Mouse (Mus musculus): ENCODE measurements around the gene Gabra4. TPM values are rescaled to one million over a fixed set of nuclear protein-coding genes. Genes with fewer than 3 reads are reported as not detected.
"Not testable (repeated sequence)": the region's sequence is repeated elsewhere in the genome, so short reads cannot be mapped to it uniquely, and the experiment has no call there.

Gabra4 gene
- total RNA-seq (2021) = 10 to 100 TPM; 83.1 to 84.8 TPM

GRCm38 (mm10) chr5:71658115-71658497 is at the start of gene Gabra4:
Gene Gabra4, minus strand, starts transcription at chr5:71658308.
- DNase-seq = no peak

DNA sequence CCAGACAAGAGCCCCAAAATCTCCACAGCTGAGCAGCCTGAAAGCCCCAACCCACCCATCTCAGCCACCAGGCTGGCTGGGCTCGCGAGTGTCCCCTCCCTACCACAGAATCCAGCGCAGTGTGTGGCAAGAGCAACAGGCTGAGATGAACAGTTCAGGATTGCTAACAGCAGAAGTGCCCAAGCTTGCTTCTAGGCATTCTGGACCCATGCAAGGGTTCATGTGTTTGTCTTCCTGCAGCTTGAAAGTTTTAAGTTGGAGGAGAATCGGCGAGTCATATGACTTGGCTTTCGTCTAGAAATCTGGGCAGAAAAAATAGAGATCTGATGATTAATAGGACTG is 43.1 kb upstream of the Gabra4 start:
- no peak for DNase-seq

DNA sequence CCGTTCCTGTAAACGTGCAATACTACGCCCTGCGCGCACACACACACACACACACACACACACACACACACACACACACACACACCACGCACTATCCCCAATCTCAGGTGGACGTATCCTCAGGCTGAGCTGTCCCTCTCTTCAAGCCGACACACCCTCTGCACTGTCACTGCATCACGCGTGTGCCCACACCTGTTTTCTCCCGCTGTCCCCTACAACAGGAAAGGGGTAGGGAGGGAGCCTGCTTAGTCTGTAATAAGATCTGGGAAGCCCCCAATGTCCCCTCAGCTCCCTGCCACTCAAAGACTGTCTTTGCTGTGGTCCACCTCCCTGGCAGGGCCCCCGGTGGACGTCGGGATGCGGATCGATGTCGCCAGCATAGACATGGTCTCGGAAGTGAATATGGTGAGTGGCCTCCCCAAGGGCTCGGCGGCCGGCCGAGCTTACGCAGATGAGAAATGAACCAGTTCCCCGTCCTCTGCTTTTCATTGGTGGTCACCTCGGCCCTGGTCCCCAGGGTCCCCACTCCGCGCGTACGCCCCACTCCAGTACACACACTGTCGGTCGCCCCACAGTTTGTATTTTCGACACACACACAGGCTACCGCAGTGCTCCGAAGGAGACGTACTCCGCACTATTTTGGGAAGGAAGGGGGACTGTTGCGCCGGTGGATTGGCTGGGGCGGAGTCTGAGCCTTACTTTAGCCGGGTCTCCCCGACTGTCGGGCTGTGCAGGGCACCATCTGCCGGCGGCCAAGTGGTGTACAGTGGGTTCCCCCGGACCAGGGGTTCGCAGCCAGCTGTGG is 42.6 kb upstream of the Gabra4 start:
- DNase-seq = peak; percentile 72 to 77

- DNase-seq = peak; percentile 74 to 76
These were observed 41.8 kb upstream of the Gabra4 start for GRCm38 (mm10) chr5:71699696-71700467.

DNA sequence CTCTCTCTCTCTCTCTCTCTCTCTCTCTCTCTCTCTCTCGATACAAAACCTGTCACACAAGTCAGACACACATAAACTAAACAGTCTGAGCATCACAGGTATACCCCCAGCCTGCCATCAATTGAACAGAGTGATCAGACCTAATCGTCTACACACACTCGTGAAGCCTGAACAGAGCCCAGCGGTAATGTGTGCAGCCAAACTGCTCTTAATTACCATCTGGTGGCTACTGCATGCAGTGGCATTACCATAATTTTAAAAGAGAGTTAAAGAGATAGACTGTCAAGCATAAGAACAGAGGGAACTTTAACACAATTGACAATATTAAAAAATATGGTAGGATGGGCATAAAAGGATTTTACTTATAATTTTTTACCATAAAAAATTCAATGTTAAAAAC is 7.5 kb upstream of the Gabra4 start:
- peak in 1 of 2 experiments; percentile 19 for DNase-seq

DNA sequence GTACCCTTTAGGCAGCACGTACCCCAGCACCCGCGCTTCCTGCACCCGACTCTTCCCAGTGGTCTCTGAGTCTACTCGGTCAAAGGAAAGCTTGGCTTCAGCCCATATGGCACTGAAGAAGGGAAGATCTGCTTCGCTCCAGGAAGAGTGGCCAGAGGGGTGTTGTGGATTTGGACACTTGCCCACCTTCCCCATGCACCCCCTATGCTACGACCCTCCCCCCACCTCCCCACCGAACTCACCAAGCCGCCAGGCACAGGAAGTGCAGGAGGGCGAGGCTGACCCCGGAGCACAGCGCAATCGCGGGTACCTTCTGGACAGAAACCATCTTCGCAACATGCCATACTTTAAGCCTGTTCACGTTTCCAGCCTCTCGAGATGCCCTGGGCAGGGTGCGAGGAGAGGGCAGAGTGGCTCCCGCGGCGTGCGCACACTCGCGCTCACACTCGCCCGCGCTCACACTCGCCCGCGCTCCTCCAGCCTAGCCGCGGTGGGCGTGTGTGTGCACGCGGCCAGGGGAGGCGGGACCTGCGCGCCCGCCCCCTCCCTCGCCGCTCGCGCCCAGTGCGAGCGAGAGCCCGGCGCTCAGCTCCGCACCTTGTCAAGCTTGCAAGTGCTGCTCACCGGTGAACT is 510 bp downstream of the Gabra4 start, which contains the start of gene Gabrb1:
Gene Gabrb1 (plus strand): TSS at position 632 of the 633 bp plus-strand sequence.
- DNase-seq = peak; percentile 58

DNA sequence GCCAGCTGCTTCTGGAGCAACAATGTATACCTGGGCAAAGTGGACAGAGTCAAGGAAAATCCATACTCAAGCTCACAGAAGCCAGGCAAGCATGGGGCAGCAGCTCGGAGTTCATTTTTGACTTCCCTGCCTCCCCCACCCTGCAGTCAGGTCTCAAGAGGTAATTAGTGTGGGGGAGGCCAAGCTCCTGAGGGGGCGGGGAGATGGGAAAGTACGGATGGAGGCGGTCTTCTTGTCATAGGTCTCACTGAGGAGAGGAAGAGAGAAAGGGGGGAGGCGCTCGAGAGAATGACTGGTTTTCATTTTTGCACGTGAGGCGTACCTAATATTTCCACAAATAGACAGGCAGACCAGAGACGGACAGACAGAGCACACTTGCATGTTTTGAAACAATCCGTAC is 1.3 kb downstream of the Gabra4 start:
- peak; percentile 29 to 38 for DNase-seq

DNA sequence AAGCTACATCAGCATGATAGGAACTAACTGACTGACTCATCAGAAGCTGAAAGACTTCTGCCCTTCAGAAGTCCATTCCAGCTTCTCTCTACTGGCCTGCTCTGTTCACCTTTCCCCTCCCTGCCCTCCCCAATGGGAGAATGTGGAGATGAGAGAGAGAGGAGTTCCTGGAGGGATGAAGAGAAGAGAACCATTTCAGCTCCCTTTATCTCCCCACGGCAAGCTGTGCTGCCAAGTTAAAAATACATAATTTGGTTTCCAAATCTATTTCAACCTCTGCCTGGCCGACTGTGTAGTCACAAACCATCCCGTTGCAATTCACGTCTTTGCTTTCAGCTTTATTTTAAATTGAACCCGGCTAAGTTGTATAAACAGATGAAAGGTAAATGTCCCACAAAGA is 4.1 kb downstream of the Gabra4 start:
- no peak for DNase-seq

GRCm38 (mm10) chr5:71648108-71648507 is 10.0 kb downstream of the Gabra4 start:
- no peak for DNase-seq

DNA sequence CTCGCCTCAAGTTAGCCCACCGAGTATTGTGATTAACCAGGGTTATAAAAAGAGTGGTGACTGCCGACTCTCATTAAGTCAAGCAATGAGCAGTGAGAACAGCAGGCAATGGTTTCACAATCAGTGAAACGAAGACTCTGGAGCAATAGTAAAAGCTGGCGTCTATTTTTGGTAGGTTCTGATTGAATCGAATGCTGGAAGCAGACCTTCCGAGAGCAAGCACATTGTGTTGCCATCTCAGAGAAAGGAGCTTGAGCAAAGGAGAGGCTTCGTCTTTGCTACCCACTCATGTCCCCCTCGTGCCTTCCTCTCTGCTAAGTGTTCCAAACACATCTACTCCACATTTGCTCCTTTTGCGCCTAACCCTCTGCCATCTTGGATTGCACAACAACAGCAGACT is 18.3 kb downstream of the Gabra4 start:
- DNase-seq = peak; percentile 9 to 27

DNA sequence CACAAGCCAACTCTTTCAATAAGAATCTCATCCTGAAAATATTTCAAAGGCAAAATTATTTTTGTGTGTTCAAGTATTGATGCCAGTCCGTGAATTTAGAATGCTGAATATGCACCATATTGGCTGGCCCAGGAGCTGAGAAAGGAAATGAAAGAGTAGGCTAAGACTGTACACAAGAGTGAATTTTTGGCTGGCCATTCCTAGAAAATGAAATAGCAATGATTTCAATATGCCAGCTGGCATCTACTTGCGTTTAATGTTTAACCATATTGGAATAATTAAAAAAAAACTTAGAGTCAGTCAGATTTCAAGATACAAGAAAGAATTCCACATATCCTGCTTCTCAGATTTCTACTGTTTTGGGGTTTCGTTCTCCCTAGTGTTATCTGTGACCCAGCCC is 30.3 kb downstream of the Gabra4 start:
- no peak for DNase-seq

DNA sequence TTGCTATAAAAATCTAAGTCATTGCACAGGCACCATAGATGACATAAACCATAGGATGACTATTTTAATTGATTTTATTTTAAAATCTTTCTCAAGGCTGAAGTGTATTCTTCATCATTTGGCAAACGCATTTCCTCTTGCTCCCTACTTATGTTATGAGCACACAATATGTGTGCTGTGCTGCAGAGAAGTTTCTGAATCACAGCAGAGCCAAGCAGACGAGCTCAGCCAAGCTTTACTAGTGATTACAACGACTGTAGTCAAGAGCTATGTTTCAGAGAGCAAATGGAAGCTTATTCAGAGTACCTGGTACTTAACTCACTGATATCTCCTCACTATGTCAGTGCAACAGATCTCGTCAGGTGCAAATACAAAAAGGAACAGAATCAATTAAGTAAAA is 41.4 kb downstream of the Gabra4 start:
- no peak for DNase-seq

- DNase-seq = no peak
These were observed 43.8 kb downstream of the Gabra4 start for GRCm38 (mm10) chr5:71614311-71614710.

DNA sequence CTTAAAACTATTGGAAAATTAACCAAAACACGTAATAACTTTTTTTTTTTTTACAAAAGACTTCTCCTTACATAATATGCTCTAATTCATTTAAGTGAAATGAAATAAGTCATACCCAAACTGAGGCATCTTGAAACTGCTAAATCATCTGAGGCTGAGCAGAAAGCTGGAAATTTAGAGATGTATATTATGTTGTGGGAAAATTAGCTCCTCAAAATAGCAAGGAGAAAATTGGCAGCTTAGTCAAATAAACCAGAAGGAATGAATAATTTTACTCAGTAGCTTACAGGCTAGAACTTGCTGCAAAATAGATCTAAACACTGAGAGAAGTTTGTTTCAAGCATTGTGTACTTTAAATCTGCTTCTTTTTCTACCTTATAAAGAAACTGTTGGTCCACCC is 49.4 kb downstream of the Gabra4 start:
- no peak for DNase-seq

DNA sequence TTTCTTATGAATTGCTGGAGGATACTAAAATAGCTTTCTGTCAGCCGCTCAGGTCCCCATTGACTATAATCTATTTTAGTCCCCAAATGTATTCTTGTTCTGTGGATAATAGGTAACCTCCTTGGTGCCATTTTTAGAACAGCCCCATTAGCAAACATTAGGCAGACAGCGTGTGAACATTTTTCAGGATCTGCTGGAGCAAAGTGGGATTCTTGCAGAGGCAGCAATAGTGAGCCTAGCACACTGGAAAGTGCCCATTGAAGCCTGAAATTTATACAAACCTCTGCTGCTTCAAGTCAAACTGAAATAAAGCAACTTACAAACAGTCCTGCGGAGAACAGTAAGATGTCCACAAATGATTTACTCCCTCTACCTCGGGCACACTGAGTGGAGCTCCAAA is 51.2 kb downstream of the Gabra4 start:
- DNase-seq = no peak

- DNase-seq = no peak
These were observed 53.9 kb downstream of the Gabra4 start for GRCm38 (mm10) chr5:71604128-71604690.

DNA sequence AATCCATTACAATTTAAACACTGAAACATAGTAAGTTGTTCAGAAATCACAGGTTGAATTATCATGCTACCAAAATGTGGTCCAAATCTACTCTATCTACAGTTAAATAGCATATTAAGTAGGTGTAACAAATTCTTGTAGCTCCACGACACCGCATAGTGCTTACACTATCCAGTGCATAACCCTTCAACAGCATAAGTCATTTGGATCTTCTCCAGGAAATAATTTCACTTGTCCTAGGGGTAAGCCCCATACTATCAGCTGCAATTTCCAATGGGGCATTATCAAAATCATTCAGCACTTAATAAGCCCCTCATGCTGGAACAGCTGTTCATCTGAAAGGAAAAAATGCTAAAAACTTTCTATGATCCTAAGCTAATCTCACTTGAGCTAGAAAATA is 62.8 kb downstream of the Gabra4 start:
- no peak for DNase-seq

- DNase-seq = no peak
These were observed 64.3 kb downstream of the Gabra4 start for GRCm38 (mm10) chr5:71593745-71594255.

DNA sequence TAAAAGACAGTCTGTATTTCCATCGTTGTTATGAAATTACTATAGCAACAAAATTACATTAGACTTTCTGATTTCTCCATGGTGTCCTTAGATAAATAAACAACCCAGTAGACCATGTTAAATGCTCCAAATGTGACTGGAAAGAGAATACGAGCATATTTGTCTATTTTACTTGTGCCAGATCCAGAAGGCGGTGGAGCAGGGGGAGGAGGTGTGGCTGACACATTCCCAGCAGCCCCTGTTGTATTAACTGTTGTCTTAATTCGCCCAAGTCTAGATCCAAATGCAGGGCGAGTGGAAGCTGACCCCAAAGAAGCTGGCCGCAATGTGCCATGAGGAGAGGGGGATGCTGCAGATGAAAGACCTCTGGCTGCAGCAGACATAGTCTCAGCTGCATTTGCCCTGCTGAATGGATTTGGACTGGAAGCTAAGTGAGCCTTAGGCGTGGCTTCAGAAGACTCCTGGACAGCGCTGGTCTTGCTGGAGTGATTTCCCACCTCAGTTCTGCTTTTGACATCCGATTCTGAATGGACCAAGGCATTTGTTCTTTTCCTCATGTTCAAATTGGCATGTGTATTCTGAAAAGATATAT is 86.4 kb downstream of the Gabra4 start:
- DNase-seq = peak; percentile 9 to 15

DNA sequence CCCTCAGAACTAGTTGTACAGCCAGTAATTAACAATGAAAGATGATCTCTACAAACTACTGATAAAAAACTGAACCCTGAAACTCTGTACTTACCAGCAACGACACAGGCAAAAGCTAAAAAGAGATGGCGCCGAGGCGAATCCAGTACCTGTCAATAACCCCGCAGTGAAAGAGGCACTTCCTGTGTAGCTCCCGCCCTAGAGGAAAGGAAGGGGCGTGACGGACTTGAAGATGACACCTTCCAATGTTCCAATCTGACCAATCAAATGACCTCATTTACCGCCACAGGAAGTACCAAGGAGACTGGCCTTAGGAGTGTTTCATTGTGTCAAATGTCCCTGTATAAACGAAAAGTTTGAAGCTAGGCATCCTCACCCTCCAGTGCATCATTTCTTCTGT is 110.0 kb downstream of the Gabra4 start, which contains the start of gene Cox7b2:
Gene Cox7b2 (minus strand): TSS at position 127 of the 400 bp plus-strand sequence.
- no peak for DNase-seq

DNA sequence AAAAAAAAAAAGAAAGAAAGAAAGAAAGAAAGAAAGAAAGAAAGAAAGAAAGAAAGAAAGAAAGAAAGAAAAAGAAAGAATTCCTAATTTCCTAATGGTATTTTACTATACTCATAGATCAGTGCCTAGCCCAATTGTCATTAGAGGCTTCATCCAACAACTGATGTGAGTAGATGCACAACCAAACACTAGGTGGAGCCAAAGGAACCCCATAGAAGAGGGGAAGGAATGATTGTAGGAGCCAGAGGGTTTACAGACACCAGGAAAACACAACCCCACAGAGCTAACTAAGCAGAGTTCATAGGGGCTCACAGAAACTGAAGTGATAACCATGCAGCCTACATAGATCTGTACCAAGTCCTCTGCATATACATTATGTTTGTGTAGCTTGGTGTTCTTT is 112.6 kb downstream of the Gabra4 start:
- no peak for DNase-seq

DNA sequence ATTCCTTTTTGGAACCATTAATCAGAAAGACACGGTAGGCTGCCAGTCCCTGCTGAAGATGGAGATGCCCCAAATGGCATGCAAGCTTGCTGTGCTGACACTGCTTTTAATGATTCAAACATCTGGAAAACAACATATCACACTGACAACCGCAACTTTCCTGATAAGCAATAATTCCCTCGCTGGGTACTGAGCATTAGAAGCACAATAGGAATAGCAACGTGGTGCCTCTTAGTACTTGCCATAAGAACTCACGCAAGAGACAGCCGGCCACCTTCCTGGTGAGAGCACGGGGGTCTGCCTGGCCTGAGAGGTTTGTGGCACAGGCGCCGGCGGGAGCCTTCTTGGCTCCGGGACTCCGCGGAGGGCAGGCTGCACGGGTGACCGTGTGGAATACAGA is 132.6 kb downstream of the Gabra4 start:
- DNase-seq = not testable (repeated sequence)
